Mouse (Mus musculus): ENCODE results near the gene Pdrg1.

- TF ChIP-seq CTCF (IDR thresholded peaks at IDR 0.05; ENCODE audit: low read depth): no peak
- TF ChIP-seq EP300 (IDR thresholded peaks at IDR 0.05; ENCODE audit: low read depth): no peak
Observed at GRCm38 (mm10) chr2:153016786-153017185, 1.6 kb upstream of the Pdrg1 start.
